Mouse (Mus musculus) retina, postnatal 7 days (tissue): ENCODE measurements around the gene Itpk1.

ENCODE experiments used
- DNase-seq: peaks from one replicate; pipeline ENCODE4 v3.0.0-alpha.2; 2012; ENCODE audit warnings: low read depth, low spot score

Itpk1 gene

GRCm38 (mm10) chr12:102691180-102691579, 13.6 kb downstream of the Itpk1 start:
- no peak for DNase-seq

- no peak for DNase-seq
Observed at GRCm38 (mm10) chr12:102689773-102690563, 14.8 kb downstream of the Itpk1 start.

DNA sequence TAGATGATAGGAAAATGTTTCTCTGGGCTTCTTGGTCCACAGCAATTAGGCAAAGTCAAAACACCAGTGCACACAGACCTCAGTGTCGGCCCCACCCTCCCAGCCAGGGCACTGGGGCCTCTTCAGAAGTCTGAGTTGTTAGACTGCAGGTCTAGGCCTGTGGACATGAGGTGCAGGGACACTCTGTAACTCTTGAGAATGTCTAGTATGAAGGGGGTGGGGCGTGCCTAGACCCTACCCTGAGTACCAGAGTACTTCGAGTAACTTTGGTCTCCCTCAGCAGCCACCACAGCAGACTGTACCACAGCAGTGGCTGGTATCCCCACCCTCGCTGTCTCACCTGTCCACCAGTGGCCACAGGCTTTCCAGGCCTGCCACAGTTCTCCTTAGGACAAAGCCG, 18.4 kb downstream of the Itpk1 start:
- no peak for DNase-seq

GRCm38 (mm10) chr12:102685523-102685931, 19.2 kb downstream of the Itpk1 start:
- DNase-seq = no peak

GRCm38 (mm10) chr12:102684720-102685386, 19.9 kb downstream of the Itpk1 start:
- DNase-seq = no peak

DNA sequence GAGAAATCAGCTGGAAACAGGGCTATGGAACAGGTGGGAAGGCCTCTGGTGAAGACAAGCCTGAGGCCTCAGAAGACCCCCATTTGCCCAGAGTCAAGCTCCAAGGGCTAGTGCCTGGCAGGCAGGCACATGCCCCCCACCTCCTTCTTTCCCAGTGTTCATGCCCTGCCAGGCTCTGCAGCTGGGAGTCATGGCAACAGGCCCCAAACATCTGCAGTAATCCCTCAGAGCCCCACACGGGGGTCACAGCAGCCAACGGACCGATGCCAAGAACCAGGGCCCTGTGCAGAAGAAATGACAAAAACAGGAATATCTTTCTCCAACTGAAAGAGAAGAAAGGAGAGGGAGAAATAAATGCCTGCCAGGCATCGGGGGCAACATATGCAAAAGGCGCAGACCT, 20.8 kb downstream of the Itpk1 start:
- DNase-seq = no peak

DNA sequence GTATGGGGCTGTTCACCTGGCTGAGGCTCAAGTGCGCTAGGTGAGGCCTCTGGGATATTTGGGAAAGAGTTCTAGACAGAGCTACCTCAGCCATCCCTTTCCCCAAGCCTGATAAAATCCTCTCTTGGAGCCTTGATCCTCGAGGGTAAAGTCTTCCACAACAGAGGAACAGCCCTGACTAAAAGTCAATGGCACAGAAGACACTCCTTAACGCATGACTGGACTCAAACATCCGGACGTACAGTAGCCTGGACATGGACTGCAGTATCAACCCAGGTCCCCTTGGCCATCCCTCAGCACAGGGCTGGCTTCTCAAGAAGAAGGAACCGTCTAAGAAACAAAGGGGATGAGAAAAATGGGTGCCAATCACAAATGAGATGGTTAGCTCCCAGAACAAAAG, 21.3 kb downstream of the Itpk1 start:
- no peak for DNase-seq

DNA sequence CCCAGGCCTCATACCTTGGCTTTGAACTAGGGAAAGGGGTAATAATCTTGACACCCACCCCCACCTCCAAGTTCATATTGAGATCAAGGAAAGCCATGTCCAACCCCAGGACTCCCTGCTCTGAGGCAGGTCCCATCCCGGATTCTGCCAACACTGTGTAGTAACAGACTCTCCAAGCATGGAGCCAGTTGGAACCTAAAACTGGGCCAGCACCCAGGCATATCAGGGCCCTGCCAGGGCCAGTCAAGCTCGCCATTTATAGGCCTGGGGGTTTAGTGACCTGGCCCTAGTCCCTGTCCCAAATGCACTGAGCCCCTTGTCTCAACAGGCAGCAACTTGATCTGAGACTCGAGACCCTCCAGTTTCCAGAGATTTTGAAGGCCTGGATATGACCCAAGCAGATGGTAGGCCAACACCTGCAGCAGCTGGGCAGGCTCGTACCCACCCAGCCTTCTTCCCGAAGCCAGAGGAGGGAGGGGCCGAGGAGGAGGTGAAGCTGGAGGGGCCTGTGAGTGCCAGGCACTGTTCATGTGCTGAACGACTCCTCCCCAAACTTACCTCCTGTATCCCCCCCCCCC, 21.9 kb downstream of the Itpk1 start:
- DNase-seq = no peak

DNA sequence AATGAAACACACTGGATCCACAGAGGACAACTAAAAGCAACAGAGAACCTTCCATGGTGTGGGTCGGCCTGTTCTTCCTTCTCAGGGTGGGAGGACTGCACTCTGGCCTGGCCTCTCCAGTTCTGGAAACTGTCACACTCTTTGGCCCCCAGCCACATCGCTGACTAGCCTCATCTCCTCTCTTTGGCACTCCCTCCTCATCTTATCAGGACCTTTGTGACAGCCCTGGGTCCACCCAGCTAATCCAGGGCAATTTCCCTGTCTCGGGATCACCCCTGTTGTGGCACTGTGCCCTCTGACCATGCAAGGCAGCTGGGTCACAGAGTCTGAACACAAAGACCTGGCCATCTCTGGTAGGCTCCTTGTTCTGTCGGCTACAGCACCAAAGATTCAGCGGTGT, 22.6 kb downstream of the Itpk1 start:
- DNase-seq = no peak

GRCm38 (mm10) chr12:102681590-102681989, 23.1 kb downstream of the Itpk1 start:
- DNase-seq = no peak

GRCm38 (mm10) chr12:102678820-102679219, 25.9 kb downstream of the Itpk1 start:
- no peak for DNase-seq

DNA sequence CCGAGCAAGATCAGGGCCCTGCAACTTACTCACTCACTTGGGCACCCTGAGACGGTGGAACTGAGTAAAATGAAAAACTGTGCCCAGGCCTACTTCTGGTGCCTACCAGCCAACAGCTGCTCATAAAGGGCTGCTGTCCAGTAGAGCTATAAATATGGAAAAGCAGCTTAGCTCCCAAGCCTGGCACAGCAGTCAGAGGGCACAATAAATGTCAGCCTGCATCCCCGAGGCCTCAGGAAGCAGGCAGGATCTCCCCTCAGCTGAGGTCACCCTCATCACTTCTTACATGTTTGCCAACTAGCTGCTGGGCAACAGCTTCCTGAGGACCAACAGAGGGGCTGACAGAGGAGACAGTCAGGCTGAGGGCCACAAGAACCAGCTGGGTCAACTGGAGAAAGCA, 27.6 kb downstream of the Itpk1 start:
- DNase-seq = no peak

- DNase-seq = no peak
Observed at GRCm38 (mm10) chr12:102674556-102674955, 30.2 kb downstream of the Itpk1 start.

DNA sequence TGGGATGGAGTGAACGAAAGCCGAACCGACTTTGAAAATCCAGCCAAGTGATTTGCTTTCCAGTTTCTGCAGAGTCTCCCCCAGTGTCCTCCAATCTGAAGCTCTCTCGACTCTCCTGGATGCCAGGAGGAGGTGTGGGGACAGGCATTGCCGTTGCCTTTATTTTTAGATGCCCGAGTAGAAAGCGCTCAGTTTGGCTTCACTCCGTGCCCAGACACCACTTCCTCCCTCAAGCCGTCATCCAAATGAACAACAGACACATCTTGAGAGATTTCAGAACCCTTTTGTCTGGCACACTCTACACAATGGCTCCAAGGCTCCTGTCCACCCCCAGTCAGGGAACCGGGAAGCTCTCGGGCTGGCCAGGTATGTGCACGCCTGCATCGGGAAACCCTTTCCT, 30.6 kb downstream of the Itpk1 start:
- DNase-seq = no peak

GRCm38 (mm10) chr12:102672857-102673839, 31.6 kb downstream of the Itpk1 start:
- DNase-seq = no peak

GRCm38 (mm10) chr12:102672176-102672575, 32.6 kb downstream of the Itpk1 start:
- no peak for DNase-seq

DNA sequence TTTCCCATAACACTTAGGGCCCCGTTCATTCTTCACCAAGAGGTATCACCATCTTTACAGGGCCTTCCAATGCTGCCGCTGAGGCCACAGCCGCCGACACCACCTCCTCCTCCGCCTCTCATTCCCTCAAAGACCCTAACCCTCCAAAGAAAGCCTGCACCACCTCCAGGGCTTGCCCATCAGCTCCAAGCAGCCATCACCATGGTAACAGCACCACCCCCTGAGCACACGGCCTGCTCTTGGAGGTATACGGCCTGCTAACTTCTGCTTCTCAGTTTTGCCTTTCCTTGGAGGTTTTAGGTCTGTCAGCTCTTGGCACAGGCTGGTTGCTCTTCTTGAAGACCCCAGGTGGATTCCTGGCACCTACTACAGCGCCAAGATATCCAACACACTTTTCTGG, 33.9 kb downstream of the Itpk1 start:
- no peak for DNase-seq

GRCm38 (mm10) chr12:102665465-102666202, 39.1 kb downstream of the Itpk1 start:
- DNase-seq = no peak

GRCm38 (mm10) chr12:102664052-102664448, 40.7 kb downstream of the Itpk1 start:
- no peak for DNase-seq

- no peak for DNase-seq
Observed at GRCm38 (mm10) chr12:102663349-102664051, 41.2 kb downstream of the Itpk1 start.
